Mouse (Mus musculus) ovary, postnatal 36 days (tissue): ENCODE measurements at regions not wholly inside any gene's neighbourhood (a gene's known extent, or its start where the extent isn't known, plus 50 kb on each side); places are given as distances from the start of the nearest gene placed in this dataset.
A peak's percentile ranks its signal among the peaks of the same experiment; 100 is the strongest.
"Not testable (repeated sequence)": the region's sequence is repeated elsewhere in the genome, so short reads cannot be mapped to it uniquely, and the experiment has no call there.

Experiments
- DNase-seq: peaks from one replicate; pipeline ENCODE4 v3.0.0; 2022; ENCODE audit warnings: low spot score, mixed read lengths

DNA sequence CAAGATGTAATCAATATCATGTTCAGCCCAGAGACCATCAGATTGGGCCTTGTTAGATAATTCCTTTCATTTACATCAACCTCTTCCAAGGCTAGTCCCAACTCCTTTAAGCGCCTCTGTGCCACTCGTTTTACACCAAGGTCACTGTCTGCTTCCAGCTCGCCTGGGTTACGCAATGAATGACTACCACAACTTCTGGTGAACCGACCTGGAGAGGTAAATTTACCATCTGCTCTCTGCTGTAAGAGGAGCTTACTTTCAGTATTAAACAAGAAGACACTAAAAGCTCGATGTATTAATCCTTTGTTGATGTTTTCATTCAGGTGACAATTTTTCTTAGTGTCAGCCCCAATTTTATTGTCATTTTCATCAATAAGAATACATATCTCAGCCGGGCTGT is 51.7 kb upstream of the Fam174b start:
- no peak for DNase-seq

DNA sequence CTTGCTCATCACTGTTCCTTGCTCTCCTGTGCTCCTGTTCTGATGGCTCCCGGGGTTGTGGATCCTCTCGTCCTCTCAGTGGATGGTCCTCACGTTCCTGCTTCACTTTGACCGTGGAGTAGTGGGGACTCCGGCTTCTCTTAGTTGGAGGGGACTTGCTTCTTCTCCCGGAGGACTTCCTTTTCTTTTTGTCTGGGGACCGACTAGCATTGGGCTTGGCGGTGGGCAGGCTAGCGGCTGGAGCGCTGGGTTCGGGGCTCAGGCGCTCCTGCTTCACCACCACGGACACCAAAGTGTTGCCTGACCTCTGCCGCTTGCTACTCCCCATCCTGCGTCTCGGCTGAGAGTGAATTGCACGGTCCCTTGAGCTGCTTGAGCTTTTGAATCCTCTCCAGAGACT is 53.9 kb upstream of the Fam174b start:
- DNase-seq = not testable (repeated sequence)

DNA sequence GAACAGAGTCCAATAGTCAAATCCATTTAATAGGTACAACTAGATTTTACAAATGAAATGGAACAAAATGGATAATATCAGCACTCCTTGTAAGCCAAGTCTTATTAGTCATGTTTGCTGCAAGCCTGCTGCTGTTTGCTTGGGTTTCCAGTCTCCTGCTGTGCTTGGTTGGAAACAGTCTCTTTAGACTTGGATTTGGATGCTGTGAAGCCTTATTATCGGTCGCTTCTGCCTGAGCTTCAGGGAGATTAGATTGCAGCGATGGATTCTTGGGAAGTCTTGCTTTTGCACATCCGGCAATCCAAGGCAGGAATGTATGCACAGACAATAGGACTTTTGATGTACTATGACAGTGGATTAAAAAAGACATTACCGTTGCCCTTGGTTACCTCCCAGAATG is 57.3 kb upstream of the Fam174b start:
- no peak for DNase-seq

DNA sequence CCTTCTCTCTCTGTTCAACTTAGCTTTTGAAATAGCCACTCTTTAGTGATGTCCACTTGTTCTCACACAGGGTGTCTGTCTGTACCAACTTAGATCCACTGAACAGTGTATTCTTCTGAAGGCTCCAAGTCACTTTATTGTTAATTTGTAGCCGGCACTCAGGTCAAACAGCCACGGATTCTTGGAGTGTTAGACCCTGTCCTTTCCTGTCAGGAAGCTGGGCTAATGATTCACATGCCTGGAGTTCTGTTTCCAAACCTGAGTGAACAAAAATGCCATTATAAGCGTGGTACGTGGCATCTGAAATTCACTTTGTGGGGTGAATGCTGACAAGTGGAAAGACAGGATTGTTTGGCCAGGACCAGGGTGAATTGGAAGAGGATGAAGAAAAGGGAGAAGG is 69.5 kb upstream of the Fam174b start:
- DNase-seq = no peak

DNA sequence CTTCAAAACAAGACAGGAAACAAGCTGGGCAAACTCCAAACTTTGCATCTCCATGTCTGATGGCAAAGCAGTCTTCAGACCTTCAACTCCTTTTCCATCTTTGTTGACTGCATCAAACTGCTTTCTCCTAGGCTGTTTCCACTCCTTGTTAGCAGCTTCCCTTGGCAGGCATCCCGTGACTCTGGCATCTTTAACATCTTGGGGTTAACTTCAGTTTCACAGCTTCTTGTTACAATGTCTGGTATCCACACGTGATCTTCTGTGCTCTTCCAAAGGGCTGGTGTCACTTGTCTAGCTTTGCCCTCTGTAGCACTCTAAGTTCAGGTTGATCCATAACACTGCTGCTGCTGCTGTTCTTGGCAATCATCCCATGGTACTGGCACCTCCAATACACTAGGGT is 71.3 kb upstream of the Fam174b start:
- no peak for DNase-seq

DNA sequence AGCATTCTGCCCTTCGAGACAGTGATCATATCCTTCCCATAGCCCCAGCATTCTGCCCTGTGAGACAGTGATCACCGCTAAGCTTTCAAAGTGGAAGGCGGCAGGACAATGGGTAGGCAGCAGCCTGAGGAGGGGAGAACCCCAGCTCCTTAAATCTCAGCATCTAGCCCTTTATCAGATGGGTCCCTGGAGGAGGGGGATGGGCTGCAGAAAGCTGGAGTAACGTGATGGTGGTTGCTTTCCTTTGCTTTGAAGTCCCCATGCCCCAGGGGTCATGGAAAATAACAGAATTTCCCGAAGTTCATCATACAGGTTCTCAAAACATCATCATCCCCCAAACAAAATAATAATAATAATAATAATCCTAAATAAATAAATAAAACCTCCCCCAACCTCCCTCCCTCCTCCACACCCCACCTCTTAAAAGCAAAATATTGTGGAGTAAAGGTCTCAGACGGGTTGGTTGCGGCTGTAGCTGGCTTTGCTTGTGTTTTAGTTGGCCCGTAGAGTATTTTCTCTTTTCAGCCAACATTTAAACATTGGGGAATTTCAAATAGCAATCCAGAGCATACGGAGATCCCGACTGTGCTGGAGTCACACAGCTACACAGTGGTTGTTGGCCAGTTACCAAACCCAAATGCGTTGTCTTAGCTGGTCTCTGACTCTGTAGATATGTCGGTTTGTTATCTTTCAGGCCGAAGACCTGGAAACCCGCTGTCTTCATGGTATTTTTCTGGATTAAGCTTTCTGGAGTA is 73.0 kb upstream of the Fam174b start:
- no peak for DNase-seq

DNA sequence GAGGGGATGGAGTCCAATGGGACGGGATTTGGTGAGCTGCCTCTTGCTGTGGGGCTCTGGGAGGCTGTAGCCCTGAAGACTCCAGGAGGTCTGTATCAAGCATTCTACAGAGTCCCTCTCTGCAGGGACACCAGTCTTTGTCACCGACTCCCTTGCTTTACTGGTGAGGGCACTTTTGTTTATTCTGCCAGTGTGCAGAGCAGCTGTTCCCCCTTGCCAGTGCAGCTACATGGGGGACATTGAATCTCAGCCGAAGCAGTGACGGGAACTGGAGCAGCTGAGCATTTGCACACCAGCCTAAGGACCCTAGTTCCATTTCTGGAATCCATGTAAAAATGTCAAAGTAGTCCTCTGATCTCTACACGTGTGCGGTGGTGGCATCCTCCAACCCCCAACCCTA is 75.1 kb upstream of the Fam174b start:
- DNase-seq = no peak

DNA sequence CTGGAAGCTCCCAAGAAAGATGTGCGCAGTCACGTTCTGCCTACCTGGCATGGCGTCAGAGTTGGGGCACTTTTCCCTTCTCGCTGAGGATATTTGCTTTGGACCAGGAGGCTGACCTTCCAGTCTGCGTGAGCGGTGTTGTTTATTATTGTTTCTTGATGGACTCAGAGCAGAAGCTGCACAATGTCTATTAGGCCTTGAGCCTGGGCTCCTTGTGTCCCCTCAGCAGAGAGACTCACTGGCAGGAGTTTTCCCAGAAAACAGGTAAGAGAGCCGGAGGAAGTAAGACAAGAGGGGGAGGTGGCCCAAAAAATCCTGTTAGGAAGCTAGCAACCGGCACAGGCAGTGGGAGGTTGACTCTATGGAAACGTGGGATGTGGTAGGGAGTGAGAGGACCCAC is 77.6 kb upstream of the Fam174b start:
- DNase-seq = no peak

DNA sequence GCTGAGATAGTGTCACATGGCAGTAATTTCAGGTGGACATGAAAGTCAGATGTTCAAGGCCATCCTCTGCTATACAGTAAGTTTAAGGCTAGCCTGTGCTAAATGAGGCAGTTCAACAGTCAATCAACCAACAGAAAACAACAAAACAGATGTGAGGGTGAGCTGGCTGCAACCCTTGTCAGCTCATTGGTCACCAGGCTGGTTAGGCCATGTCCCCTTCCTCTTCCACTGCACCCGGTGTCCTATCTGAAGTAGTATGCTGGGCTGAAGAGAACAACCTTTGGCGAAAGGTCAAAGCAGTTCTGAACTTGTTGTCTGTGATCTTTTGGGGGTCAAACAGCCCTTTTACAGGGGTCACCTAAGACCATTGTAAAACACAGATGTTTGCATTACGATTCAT is 78.2 kb upstream of the Fam174b start:
- no peak for DNase-seq

DNA sequence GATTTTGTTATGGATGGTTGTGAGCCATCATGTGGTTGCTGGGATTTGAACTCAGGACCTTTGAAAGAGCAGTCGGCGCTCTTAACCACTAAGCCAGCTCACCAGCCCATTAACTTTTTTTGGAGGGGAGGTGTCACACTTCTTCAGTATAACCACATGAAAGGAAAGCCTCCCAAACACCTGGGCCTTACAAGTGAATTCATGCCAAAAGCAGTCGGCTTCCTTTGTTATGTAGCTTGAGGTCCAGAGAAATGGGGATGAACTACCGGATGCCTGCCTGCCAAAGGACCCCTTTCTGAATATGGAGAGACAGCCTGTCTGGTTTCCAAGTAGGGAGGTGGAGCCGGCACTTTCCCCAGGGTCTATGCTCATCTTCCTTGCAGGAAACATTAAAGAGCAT is 80.6 kb upstream of the Fam174b start:
- no peak for DNase-seq

DNA sequence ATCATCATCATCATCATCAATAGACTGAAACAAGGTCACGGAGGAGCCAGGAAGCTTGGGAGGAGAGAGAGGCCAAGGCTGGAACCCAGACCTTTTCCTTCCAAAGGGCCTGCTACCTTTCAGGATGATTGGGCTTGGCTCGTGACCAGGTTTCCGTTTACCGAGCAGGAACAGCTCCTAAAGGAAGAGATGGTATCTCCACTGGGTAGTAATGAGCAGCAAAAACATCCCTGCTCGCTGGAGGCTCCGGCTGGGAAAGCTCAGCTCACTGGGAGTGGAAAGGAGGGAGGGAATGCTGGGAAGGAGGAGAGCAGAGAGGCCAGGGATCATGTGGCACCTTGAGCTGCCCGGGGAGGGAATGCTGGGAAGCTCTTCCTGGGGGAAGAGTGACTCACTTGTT is 82.8 kb upstream of the Fam174b start:
- no peak for DNase-seq

DNA sequence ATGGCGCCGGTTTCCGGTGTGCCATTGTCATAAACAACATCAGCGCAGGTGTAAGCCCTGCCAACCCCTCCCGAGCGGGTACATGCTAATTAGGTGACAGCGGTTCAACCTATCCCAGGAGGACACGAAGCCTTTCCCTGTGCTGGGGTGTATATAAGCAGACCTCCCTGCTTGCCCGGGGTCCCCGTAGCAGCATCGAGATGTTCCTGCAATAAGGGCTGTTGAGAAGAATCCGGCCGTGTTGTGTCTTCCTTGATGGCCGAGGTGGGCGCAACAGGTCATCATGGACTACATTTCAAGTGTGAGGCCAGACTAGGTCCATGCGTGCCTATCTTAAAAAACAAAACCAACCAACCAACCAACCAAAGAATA is 83.7 kb upstream of the Fam174b start:
- DNase-seq = not testable (repeated sequence)

DNA sequence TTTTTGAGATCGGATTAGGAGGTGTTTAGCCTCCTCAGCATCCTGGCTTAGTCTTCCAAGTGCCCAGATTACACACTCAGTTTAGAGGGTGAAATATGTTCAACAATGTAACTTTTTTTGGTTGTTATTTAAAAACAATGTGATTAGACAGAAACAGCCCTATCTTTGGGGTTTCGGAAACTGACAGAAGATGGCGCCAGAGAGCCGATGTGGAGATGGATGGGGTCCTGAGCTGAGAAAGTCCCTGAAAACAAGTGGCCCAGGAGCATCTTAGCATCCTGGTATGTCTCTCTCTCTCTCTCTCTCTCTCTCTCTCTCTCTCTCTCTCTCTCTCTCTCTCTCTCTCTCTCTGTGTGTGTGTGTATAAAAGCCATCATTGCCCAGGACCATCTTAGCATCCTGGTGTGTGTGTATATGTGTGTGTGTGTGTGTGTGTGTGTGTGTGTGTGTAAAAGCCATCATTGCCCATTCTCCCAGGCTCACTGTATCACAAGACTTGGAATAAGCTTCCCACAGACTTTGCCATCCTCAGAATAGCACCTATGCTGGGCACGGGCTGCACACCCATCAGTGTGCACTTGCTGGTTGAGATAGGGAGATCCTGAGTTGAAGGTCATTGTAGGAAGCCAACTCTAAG is 84.2 kb upstream of the Fam174b start:
- DNase-seq = peak; percentile 54

DNA sequence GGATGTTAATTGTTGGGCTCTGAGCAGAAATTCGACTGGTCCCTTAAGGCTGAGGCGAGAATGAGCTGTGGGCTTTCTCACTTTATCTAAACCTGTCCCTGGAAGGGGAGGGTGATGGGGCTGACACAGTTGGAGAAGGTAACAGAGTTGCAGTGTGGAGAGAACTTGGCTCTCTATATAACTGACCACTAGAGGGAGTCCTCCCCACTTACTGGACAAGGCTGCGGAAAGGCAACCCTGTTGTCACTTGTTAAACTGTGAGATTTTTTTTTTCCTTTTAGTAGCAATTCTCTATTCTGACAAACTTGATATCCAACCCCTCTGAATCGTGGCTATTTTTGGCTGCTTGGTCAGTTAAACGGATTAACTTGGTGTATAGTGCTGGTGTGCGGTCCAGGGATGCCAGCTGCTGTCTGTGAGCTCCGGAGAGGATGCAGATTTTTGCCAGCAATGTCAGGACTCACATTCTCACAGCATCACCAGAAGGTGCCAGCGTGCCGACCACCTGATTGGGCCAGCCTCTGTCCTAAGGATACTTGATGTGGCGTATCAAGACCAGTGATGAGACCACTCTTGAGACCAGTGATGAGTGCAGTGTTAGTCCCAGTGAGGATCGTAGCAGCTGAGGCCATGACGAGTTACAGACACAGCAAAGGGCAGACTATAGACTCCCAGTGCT is 85.8 kb upstream of the Fam174b start:
- no peak for DNase-seq

DNA sequence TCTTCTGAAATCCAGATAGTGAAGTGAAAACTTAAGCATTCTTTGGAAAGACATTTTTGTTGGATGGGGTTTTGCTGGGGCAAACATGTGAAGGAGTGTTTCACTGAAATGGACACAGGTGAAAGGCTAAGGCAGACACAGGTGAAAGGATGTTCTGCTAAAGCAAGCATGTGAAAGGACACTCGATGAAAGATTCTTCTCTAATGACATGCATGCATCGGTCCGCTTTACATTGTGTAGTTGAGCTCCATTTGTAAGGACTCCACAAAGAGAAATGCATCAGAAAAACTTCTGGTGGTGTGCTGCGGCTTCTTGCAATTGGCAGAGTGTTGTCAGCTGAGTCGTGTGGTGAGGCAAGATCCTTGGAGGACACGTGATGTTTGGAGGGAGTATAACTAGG is 89.2 kb upstream of the Fam174b start:
- no peak for DNase-seq

DNA sequence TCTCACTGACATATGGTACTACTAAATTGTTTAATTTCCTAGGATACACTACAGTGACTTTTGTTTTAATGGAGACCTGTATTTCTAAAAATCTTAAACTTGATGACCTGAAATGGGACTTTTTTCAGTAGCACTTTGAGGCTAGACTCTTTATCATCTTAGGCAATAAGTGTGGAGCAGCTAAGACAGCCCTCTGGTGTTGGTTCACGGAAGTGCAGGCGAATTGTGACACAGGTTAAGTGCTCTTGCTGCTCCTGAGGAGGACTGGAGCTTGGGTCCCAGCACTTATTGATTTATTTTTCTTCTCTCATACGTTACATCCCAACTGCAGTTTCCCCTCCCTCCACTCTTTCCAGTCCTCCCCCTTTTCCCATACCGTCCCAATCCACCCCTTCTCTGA is 92.1 kb upstream of the Fam174b start:
- DNase-seq = peak; percentile 80

DNA sequence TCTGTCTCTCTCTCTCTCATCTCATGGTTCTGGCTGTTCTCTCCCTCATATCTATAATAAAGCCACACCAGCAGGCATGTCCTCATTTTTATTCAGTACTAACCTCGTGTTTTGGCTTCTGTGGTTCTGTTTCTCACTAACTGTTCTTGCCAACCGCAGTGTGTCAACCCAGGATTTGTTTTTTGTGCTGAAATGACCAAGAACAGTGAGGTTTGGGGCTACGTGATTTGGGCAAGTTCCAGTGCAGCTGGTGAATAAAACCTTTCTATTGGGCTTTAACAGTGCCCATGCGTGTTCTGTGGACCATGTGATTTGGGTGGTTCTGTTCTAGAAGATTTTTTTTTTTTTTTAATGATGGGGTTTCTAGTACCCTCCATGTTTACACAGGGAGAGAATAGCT is 93.0 kb upstream of the Fam174b start:
- DNase-seq = no peak

DNA sequence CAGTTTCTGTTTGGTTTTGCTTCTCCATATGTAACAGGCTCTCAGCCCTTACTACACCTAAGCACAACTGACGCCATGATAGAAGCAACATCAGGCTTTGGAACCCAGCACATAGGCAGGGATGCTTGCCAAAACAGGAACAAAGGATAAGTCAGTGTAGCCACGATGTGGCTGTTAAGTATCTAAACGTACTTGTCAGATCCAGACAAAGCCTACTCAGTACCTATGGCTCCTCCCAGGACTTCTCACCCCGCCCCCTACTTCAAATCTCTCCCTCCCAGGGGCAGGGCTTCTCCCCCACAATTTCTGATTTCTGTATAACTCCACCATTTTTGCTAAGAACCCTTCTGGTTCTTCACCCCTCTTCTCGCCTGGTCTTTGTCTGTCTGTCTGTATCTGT is 93.4 kb upstream of the Fam174b start:
- DNase-seq = no peak

DNA sequence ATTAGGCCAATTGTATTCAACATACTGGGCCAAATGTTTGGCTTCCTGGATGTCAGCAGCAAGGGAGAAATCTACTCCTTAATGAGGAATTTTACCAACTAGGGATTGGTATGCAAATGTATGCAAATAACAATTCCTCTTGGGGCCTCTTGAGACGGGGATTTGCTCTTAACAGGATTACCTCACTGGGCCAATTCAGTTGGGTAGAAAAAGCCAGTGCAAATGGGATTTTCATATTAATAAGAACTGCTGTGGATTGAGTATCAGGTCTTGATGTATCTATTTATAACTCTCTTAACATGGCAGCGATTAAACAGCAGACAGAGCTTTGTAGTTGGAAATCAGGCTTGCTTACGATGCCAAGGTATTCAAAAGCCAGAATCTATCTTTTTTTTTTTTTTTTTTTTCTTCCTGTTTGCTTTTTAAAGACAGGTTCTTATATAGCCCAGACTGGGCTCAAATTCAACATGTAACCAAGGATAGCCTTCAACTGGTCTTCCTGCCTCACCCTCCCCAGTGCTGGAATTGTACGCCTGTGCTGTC is 95.7 kb upstream of the Fam174b start:
- DNase-seq = no peak

DNA sequence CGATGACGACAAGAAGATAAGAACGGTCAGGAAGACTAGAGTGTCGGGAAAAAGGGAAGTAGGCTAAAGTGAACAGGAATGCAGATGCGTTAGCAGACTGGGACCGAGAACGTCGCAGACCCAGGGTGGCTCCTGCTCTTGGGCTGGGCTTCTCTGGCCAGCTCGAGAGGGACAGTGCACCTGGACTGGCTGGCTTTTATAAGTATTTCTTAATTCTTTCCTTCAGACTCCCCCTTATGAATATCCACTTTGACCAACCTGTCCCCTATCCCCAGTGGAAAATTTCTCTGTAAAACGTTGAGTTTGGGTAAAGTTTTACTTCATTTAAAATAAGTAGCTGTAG is 96.1 kb upstream of the Fam174b start:
- DNase-seq = no peak

DNA sequence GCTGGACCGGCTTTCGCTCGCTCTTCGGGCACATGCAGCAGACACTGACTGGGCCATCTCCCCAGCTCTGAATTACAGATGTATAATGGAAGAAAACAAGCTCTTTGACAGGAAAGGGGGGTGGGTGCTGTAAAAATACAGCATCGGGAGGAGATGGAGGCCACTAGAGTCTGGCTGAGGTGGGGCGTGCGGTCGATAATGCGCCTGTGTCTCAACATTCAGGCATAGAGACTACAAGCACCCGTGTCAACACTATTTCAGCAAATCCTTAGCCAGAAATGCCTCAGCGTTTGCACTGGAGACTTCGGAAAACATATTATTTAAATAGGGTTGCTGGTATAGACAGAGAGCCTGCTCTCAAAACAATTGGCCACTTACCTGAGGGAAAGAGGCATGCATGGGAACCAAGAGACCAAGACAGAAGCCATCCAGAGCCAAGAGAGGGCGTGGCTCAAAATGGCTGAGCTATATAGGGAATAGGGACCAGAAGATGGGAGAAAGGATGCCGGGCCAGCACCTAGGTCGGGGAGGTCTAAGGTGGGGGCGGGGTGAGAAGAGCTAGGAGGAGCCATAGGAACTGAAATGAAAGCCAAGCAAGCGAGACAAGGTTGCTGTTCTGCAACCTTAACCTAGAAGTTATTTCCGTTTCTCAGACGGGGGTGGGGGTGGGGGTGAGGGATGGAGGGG is 96.7 kb upstream of the Fam174b start:
- DNase-seq = no peak

DNA sequence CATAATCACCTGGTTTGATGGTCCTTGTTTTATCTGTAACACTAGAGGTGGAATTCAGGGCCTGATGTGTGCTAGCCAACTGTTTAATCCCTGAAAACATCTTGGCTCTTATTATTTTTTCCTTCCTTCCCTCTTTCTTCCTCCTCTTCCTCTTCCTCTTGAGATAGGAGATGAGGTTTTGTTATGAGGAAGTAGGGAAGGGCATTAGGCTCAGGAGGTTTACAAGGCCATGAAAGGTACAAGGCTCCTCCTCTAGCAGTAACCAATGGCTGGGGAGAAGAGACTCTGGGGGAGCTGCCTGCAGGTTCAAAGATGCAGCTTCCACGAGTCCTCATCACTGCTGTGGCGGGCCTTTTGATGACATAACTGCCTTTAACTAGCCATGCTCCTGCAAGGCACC is 98.6 kb upstream of the Chd2 start:
- DNase-seq = no peak

DNA sequence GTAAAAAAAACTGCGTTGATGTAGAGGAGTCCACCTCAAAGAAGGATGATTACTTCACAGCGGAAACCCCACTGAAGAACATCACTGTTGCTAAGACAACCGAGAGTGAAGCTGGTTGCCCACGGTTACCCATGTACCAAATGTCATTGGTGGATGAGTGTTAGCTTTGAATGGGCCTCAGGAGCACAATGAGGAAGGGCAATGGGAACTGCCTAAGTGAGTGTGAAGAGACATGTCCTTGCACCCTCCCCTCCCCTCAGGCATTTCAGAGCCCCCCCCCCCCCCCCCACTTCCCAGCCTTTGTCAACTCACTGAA is 96.1 kb upstream of the Chd2 start:
- no peak for DNase-seq
